Mouse (Mus musculus): ENCODE data around the gene Rpl36.

Gene Rpl36

GRCm38 (mm10) chr17:56651801-56652200 lies 38.6 kb downstream of the Rpl36 start:
- no peak for DNase-seq (ENCODE audit: low spot score)

- no peak for DNase-seq (ENCODE audit: low spot score)
These were observed 41.6 kb downstream of the Rpl36 start for GRCm38 (mm10) chr17:56654771-56655170.

GRCm38 (mm10) chr17:56655311-56655710 lies 42.1 kb downstream of the Rpl36 start:
- DNase-seq (ENCODE audit: low spot score), result no peak

- DNase-seq (ENCODE audit: low spot score), result peak; percentile 71
These were observed 43.0 kb downstream of the Rpl36 start for GRCm38 (mm10) chr17:56656171-56656570.

DNA sequence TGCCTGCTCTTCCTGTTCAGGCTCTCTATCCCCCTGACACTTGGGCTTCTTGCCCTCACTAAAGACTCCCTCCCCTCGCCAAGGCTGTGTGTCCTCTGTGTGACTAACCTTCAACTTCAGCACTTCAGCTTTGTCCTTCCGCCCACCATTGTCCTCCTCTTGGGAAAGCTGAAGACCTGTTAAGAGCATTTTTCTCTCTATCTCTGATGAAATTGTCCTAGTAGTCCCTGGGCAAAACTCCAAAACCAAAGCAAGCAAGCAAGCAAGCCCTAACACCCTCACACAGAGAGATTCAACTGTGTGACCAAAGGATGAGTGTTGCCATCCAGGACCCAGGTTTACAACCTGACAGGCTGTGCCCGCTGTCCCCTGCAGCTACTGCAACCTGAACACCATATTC lies 50.4 kb downstream of the Rpl36 start:
- no peak for DNase-seq (ENCODE audit: low spot score)
